Mouse (Mus musculus): ENCODE data around the gene Cox19.

Gene Cox19

GRCm38 (mm10) chr5:139327634-139328020 is 23.6 kb downstream of the Cox19 start:
- DNase-seq (ENCODE audit: low read depth): no peak

GRCm38 (mm10) chr5:139326986-139327633 is 24.1 kb downstream of the Cox19 start:
- DNase-seq (ENCODE audit: low read depth): no peak

- no peak for DNase-seq (ENCODE audit: low read depth)
These were observed 25.0 kb downstream of the Cox19 start for GRCm38 (mm10) chr5:139326111-139326696.

GRCm38 (mm10) chr5:139325395-139325966 is 25.7 kb downstream of the Cox19 start, which contains the start of gene Adap1:
TSS of gene Adap1 (minus strand) at chr5:139325622.
- peak; percentile 72 for DNase-seq (ENCODE audit: low read depth)

GRCm38 (mm10) chr5:139324691-139325394 is 26.4 kb downstream of the Cox19 start:
- DNase-seq (ENCODE audit: low read depth): peak; percentile 64

GRCm38 (mm10) chr5:139324045-139324491 is 27.1 kb downstream of the Cox19 start:
- no peak for DNase-seq (ENCODE audit: low read depth)

- DNase-seq (ENCODE audit: low read depth): no peak
These were observed 27.8 kb downstream of the Cox19 start for GRCm38 (mm10) chr5:139323260-139323924.

GRCm38 (mm10) chr5:139321331-139321730 is 29.9 kb downstream of the Cox19 start:
- DNase-seq (ENCODE audit: low read depth): no peak

- no peak for DNase-seq (ENCODE audit: low read depth)
These were observed 30.8 kb downstream of the Cox19 start for GRCm38 (mm10) chr5:139320424-139320823.

GRCm38 (mm10) chr5:139317751-139318504 is 33.3 kb downstream of the Cox19 start:
- DNase-seq (ENCODE audit: low read depth): no peak

GRCm38 (mm10) chr5:139316982-139317675 is 34.1 kb downstream of the Cox19 start:
- no peak for DNase-seq (ENCODE audit: low read depth)

GRCm38 (mm10) chr5:139314941-139315642 is 36.1 kb downstream of the Cox19 start:
- no peak for DNase-seq (ENCODE audit: low read depth)

GRCm38 (mm10) chr5:139313536-139313935 is 37.7 kb downstream of the Cox19 start:
- DNase-seq (ENCODE audit: low read depth): no peak

- no peak for DNase-seq (ENCODE audit: low read depth)
These were observed 39.4 kb downstream of the Cox19 start for GRCm38 (mm10) chr5:139311822-139312221.

- no peak for DNase-seq (ENCODE audit: low read depth)
These were observed 40.7 kb downstream of the Cox19 start for GRCm38 (mm10) chr5:139310477-139310876.

GRCm38 (mm10) chr5:139309946-139310345 is 41.3 kb downstream of the Cox19 start:
- DNase-seq (ENCODE audit: low read depth): no peak

- peak; percentile 82 for DNase-seq (ENCODE audit: low read depth)
These were observed 47.6 kb downstream of the Cox19 start for GRCm38 (mm10) chr5:139303646-139304061.

GRCm38 (mm10) chr5:139302101-139302500 is 49.1 kb downstream of the Cox19 start:
- no peak for DNase-seq (ENCODE audit: low read depth)

- no peak for DNase-seq (ENCODE audit: low read depth)
These were observed 53.5 kb downstream of the Cox19 start for GRCm38 (mm10) chr5:139297745-139298144.

- no peak for DNase-seq (ENCODE audit: low read depth)
These were observed 54.1 kb downstream of the Cox19 start for GRCm38 (mm10) chr5:139297092-139297491.

Measured in naive thymus-derived CD4-positive, alpha-beta T cell, adult 2 months (primary cell).